Mouse (Mus musculus) kidney, embryonic 15.5 days (tissue): ENCODE data around the gene Map2k2. TPM values are rescaled to one million over a fixed set of nuclear protein-coding genes. Genes with fewer than 3 reads are reported as not detected.
"Not testable (repeated sequence)": the region's sequence is repeated elsewhere in the genome, so short reads cannot be mapped to it uniquely, and the experiment has no call there.

Experiments used
- ATAC-seq: fragments of 200-750 bp; cut with Nextera tagmentation; replicated peaks from 2 replicates; pipeline ENCODE4 v1.8.0; 2017; ENCODE audit warnings: moderate TSS enrichment; ENCODE audit not compliant: low FRiP score
- H3K27ac ChIP-seq: fragments of 300-500 bp; sonication (generic); 2 replicates; pipeline ENCODE4 v1.5.1; 2015; ENCODE audit warnings: mild to moderate bottlenecking, inconsistent platforms
- H3K27me3 ChIP-seq: fragments of 300-500 bp; sonication (generic); 2 replicates; pipeline ENCODE4 v1.6.1; 2015; ENCODE audit warnings: inconsistent platforms
- H3K36me3 ChIP-seq: fragments of 300-500 bp; sonication (generic); 2 replicates; pipeline ENCODE4 v1.6.1; 2015; ENCODE audit warnings: inconsistent platforms
- H3K4me1 ChIP-seq: fragments of 300-500 bp; sonication (generic); 2 replicates; pipeline ENCODE4 v1.6.1; 2015; ENCODE audit warnings: inconsistent platforms
- H3K4me2 ChIP-seq: fragments of 300-500 bp; sonication (generic); 2 replicates; pipeline ENCODE4 v1.6.1; 2015; ENCODE audit warnings: moderate library complexity, mild to moderate bottlenecking, inconsistent platforms
- H3K4me3 ChIP-seq: fragments of 300-500 bp; sonication (generic); replicated peaks from 2 replicates; pipeline ENCODE4 v1.5.1; 2015; ENCODE audit warnings: mild to moderate bottlenecking, inconsistent platforms
- H3K9ac ChIP-seq: fragments of 300-500 bp; sonication (generic); 2 replicates; pipeline ENCODE4 v1.6.1; 2015; ENCODE audit warnings: mild to moderate bottlenecking, inconsistent platforms
- H3K9me3 ChIP-seq: fragments of 300-500 bp; sonication (generic); replicated peaks from 2 replicates; pipeline ENCODE4 v1.6.1; 2016; ENCODE audit warnings: inconsistent platforms
- WGBS: fragments of 180-500 bp; shearing (Covaris S2); methylation state at CpG from one replicate; pipeline ENCODE4 v1.1.7; 2015; ENCODE audit warnings: mixed read lengths; 5-methylcytosine and 5-hydroxymethylcytosine counted together
- microRNA-seq: library from miRNA; unstranded; fragments of <30 nt; microRNA quantifications from one replicate; pipeline ENCODE4, GENCODE M21; 2016
- polyA plus RNA-seq: library from polyadenylated mRNA; unstranded; fragments of >200 nt; fragmentation: Nextera tagmentation; extraction: Ambion mirVana; gene quantifications from 2 replicates; pipeline ENCODE4 v1.2.1, GENCODE M21; 2015

Gene Map2k2
- polyA plus RNA-seq, 1 experiment from 2014 or later = 202 TPM

- no peak for ATAC-seq
- peaks cover 67% of the 10 kb centered on the region for H3K4me1 ChIP-seq
- H3K4me3 ChIP-seq = no peak overlapping the region
- no peak overlapping the region for H3K4me2 ChIP-seq
- WGBS = 94% methylated on average over 13 of the region's 13 CpGs
- peaks cover 75% of the 10 kb centered on the region for H3K36me3 ChIP-seq
- no peak overlapping the region for H3K9ac ChIP-seq
- H3K9me3 ChIP-seq = no peaks in the 10 kb centered on the region
- no peaks in the 10 kb centered on the region for H3K27me3 ChIP-seq
- no peak overlapping the region for H3K27ac ChIP-seq
These were observed 75.2 kb downstream of the Map2k2 start for GRCm38 (mm10) chr10:81180946-81181345.

GRCm38 (mm10) chr10:81181860-81182259 is 76.1 kb downstream of the Map2k2 start:
- Histone ChIP-seq H3K36me3 (peaks cover 81% of the 10 kb centered on the region), H3K27ac (peak overlapping the region; percentile 61)
- 83% methylated on average over 12 of the region's 12 CpGs for whole genome bisulfite sequencing

GRCm38 (mm10) chr10:81182336-81183333 is 76.9 kb downstream of the Map2k2 start, which contains the start of gene Dapk3:
Gene Dapk3, plus strand, starts transcription at chr10:81183005.
- Histone ChIP-seq H3K4me1 (peaks cover 65% of the 10 kb centered on the region), H3K27me3 (no peaks in the 10 kb centered on the region), H3K27ac (peak within 1 kb of the TSS; percentile 87), H3K36me3 (peaks cover 86% of the 10 kb centered on the region), H3K4me3 (peak within 1 kb of the TSS; percentile 67), H3K4me2 (peak within 1 kb of the TSS; percentile 67), H3K9ac (peak within 1 kb of the TSS; percentile 63), H3K9me3 (no peaks in the 10 kb centered on the region)
- ATAC-seq = peak; percentile 94
- WGBS = 5% methylated on average over 53 of the region's 53 CpGs

More at GRCm38 (mm10) chr10:81181860-81182259, 76.1 kb downstream of the Map2k2 start:
- ATAC-seq, H3K9ac ChIP-seq, H3K9me3 ChIP-seq, H3K4me2 ChIP-seq, H3K27me3 ChIP-seq: not testable (repeated sequence)
- H3K4me1 ChIP-seq = peaks cover 67% of the 10 kb centered on the region
- peak overlapping the region; percentile 67; the same call in 1 of the 2 replicates for H3K4me3 ChIP-seq

Small RNA genes lying within 50 kb of the gene (microRNA-seq; reads per million reads assigned to microRNA genes)
- not detected for gene Mir5615-1
- gene Mir5615-2 = not detected

Other genes with a start within 250 kb of the Map2k2 start
- 0.04 TPM in 1 of 2 replicates, not detected in the other for gene Tmprss9, start 234.1 kb upstream of the Map2k2 start, polyA plus RNA-seq
- gene Timm13, start 204.9 kb upstream of the Map2k2 start, polyA plus RNA-seq = 365 and 368 TPM in 2 replicates
- 55.0 and 59.3 TPM in 2 replicates for gene Lmnb2, start 187.7 kb upstream of the Map2k2 start, polyA plus RNA-seq
- 18.0 and 20.8 TPM in 2 replicates for gene Gadd45b, start 175.8 kb upstream of the Map2k2 start, polyA plus RNA-seq
- 5.0 and 5.6 TPM in 2 replicates for gene Gng7, start 91.0 kb upstream of the Map2k2 start, polyA plus RNA-seq
- gene Diras1, start 80.3 kb upstream of the Map2k2 start, polyA plus RNA-seq = 0.19 and 0.23 TPM in 2 replicates
- gene Slc39a3, start 68.5 kb upstream of the Map2k2 start, polyA plus RNA-seq = 13.7 and 16.3 TPM in 2 replicates
- gene Sgta, start 45.7 kb upstream of the Map2k2 start, polyA plus RNA-seq = 201 and 226 TPM in 2 replicates
- 62.5 and 67.4 TPM in 2 replicates for gene Thop1, start 35.9 kb upstream of the Map2k2 start, polyA plus RNA-seq
- 0.64 and 0.77 TPM in 2 replicates for gene Creb3l3, start 7.0 kb upstream of the Map2k2 start, polyA plus RNA-seq
- gene Zbtb7a, start 29.3 kb downstream of the Map2k2 start, polyA plus RNA-seq = 25.6 and 26.6 TPM in 2 replicates
- 48.6 and 51.2 TPM in 2 replicates for gene Pias4, start 62.0 kb downstream of the Map2k2 start, polyA plus RNA-seq
- gene Eef2, start 70.7 kb downstream of the Map2k2 start, polyA plus RNA-seq = 563 and 597 TPM in 2 replicates
- 41.0 and 47.9 TPM in 2 replicates for gene Dapk3, start 77.1 kb downstream of the Map2k2 start, polyA plus RNA-seq
- gene 4930442H23Rik, start 77.9 kb downstream of the Map2k2 start, polyA plus RNA-seq = not detected in 2 replicates
- gene Nmrk2, start 96.1 kb downstream of the Map2k2 start, polyA plus RNA-seq = 0.18 TPM in 1 of 2 replicates, not detected in the other
- 0.28 and 0.51 TPM in 2 replicates for gene Atcay, start 124.9 kb downstream of the Map2k2 start, polyA plus RNA-seq
- 6.8 and 7.3 TPM in 2 replicates for gene Zfr2, start 127.2 kb downstream of the Map2k2 start, polyA plus RNA-seq
- gene Matk, start 147.0 kb downstream of the Map2k2 start, polyA plus RNA-seq = 5.8 and 6.8 TPM in 2 replicates
- gene Mrpl54, start 161.0 kb downstream of the Map2k2 start, polyA plus RNA-seq = 230 and 244 TPM in 2 replicates
- 59.7 and 63.4 TPM in 2 replicates for gene Apba3, start 161.0 kb downstream of the Map2k2 start, polyA plus RNA-seq
- gene Tjp3, start 185.7 kb downstream of the Map2k2 start, polyA plus RNA-seq = 15.9 and 18.1 TPM in 2 replicates
- gene Pip5k1c, start 187.0 kb downstream of the Map2k2 start, polyA plus RNA-seq = 51.0 and 61.3 TPM in 2 replicates
- 38.8 and 44.2 TPM in 2 replicates for gene Cactin, start 215.2 kb downstream of the Map2k2 start, polyA plus RNA-seq
- gene Tbxa2r, start 222.8 kb downstream of the Map2k2 start, polyA plus RNA-seq = 14.4 and 18.3 TPM in 2 replicates
- 0.08 TPM in 1 of 2 replicates, not detected in the other for gene Gipc3, start 237.4 kb downstream of the Map2k2 start, polyA plus RNA-seq
- 87.0 and 94.6 TPM in 2 replicates for gene Hmg20b, start 244.6 kb downstream of the Map2k2 start, polyA plus RNA-seq